Comparison of ENCODE assay signal across 14 mouse cellular contexts in the genomic region with DNA sequence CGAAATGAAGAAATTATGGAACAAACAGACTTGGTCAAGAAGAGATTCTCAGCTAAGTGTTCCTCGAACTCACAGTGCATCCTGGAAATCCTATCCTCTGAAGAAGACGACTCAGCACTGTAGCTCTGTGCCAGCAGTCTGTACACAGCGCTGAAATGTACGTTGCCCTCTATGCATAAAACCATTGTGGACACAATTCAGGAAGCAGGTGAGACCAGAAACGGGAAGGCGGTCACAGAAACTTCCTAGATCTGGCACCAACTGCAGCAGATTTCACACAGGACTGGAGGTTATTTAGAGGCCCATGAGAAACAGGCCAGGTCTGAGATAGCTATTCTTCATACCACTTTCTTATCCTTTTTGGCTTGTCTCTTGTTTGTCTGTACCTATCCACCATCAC.
"Had no signal": no experiment of that assay in that cellular context is flagged by ENCODE, and none has a peak within 500 bp of the region (broad histone marks: within the 10 kb centered on the region; RNA-seq: fewer than 3 reads in every experiment).

No protein-coding gene starts in this region.

- ATAC-seq: inflammation-experienced regulatory T-cells, adult 6 months; lung, postnatal 0 days; midbrain, embryonic 15.5 days had no signal

- H3K4me1 ChIP-seq: limb, embryonic 13.5 days; midbrain, embryonic 15.5 days; stomach, embryonic 15.5 days had no signal

- DNase-seq: kidney, adult 11 months; kidney, postnatal 10 days; kidney, postnatal 4 days; left cerebral cortex, postnatal 4 days; lung, adult 2 months; lung, postnatal 36 days had no signal

- H3K27ac ChIP-seq: layer of hippocampus, adult 2 months; limb, embryonic 13.5 days; liver, embryonic 14.5 days; midbrain, embryonic 15.5 days; stomach, embryonic 15.5 days had no signal

- H3K4me3 ChIP-seq: layer of hippocampus, adult 2 months; limb, embryonic 13.5 days; midbrain, embryonic 15.5 days; stomach, embryonic 15.5 days had no signal

- H3K36me3 ChIP-seq: limb, embryonic 13.5 days; midbrain, embryonic 15.5 days; stomach, embryonic 15.5 days had no signal

- H3K27me3 ChIP-seq: limb, embryonic 13.5 days; megakaryocyte, embryonic 14.5 days; midbrain, embryonic 15.5 days; stomach, embryonic 15.5 days had no signal
